ENCODE assay signal across 22 mouse cellular contexts in genomic region chr13:73347171-73347570, GRCm38 (mm10). TPM values are rescaled to one million over a fixed set of nuclear protein-coding genes. Genes with fewer than 3 reads are reported as not detected.
DNase-seq lines count a peak whose midpoint lies in the region; ATAC-seq and TF ChIP-seq lines count a peak whose summit lies in the region.
"Had no signal": no experiment of that assay in that cellular context is flagged by ENCODE, and none has a peak within 500 bp of the region (broad histone marks: within the 10 kb centered on the region; RNA-seq: fewer than 3 reads in every experiment).

No protein-coding gene starts in this region.

- TF ChIP-seq CTCF in kidney, adult 2 months (conservative IDR thresholded peaks at IDR 0.05; ENCODE audit: insufficient read depth, insufficient read length, low read depth, low read length), result no peak

- H3K4me1 ChIP-seq in heart, embryonic 12.5 days (replicated peaks), result peaks cover 17% of the 10 kb centered on the region
- no peaks in the 10 kb centered on the region for H3K4me1 ChIP-seq in kidney, adult 2 months (ENCODE audit: control insufficient read depth, insufficient read depth, low read length)
- peaks cover 4% of the 10 kb centered on the region; the same call in 1 of the 2 replicates for H3K4me1 ChIP-seq in limb, embryonic 10.5 days
- H3K4me1 ChIP-seq: hindbrain, embryonic 13.5 days; limb, embryonic 12.5 days; neural tube, embryonic 12.5 days had no signal

- ATAC-seq in heart, embryonic 12.5 days (ENCODE audit: insufficient number of reproducible peaks, low FRiP score), result no peak
- ATAC-seq: forebrain, postnatal 0 days; inflammation-experienced regulatory T-cells, adult 6 months; liver, postnatal 0 days had no signal

- no peaks in the 10 kb centered on the region for H3K36me3 ChIP-seq in heart, embryonic 12.5 days
- H3K36me3 ChIP-seq in kidney, adult 2 months (ENCODE audit: control insufficient read depth, insufficient read depth, low read length), result no peaks in the 10 kb centered on the region
- no peaks in the 10 kb centered on the region for H3K36me3 ChIP-seq in limb, embryonic 10.5 days
- H3K36me3 ChIP-seq: hindbrain, embryonic 13.5 days; limb, embryonic 12.5 days; neural tube, embryonic 12.5 days had no signal

- intact Hi-C loops in left cerebral cortex, postnatal 4 days (cut with DNase I), result no loop called here

- no peak overlapping the region for H3K9ac ChIP-seq in heart, embryonic 12.5 days
- H3K9ac ChIP-seq: forebrain, postnatal 0 days; hindbrain, embryonic 13.5 days; limb, embryonic 12.5 days; liver, postnatal 0 days; neural tube, embryonic 12.5 days had no signal

- H3K9me3 ChIP-seq in heart, embryonic 12.5 days (replicated peaks), result no peaks in the 10 kb centered on the region
- H3K9me3 ChIP-seq in limb, embryonic 10.5 days (replicated peaks), result no peaks in the 10 kb centered on the region
- H3K9me3 ChIP-seq: hindbrain, embryonic 13.5 days; limb, embryonic 12.5 days; megakaryocyte, embryonic 14.5 days; neural tube, embryonic 12.5 days had no signal

- no peaks in the 10 kb centered on the region for H3K27me3 ChIP-seq in heart, embryonic 12.5 days (replicated peaks)
- no peaks in the 10 kb centered on the region for H3K27me3 ChIP-seq in kidney, adult 2 months (replicated peaks; ENCODE audit: control insufficient read depth, insufficient read depth, low read length)
- H3K27me3 ChIP-seq in limb, embryonic 10.5 days (ENCODE audit: low read depth, poor library complexity, severe bottlenecking), result no peaks in the 10 kb centered on the region
- H3K27me3 ChIP-seq: hindbrain, embryonic 13.5 days; limb, embryonic 12.5 days; neural tube, embryonic 12.5 days had no signal

- H3K4me2 ChIP-seq in heart, embryonic 12.5 days, result peak overlapping the region; percentile 29; the same call in 1 of the 2 replicates
- H3K4me2 ChIP-seq: hindbrain, embryonic 13.5 days; limb, embryonic 12.5 days; liver, embryonic 11.5 days; neural tube, embryonic 12.5 days had no signal

- no peak for TF ChIP-seq POLR2A in kidney, adult 2 months (IDR thresholded peaks at IDR 0.05; ENCODE audit: low read depth, low read length)

- WGBS in heart, embryonic 12.5 days, result 51% methylated on average over 3 of the region's 3 CpGs
- WGBS in kidney, adult 2 months, result 47% methylated on average over 3 of the region's 3 CpGs
- WGBS in limb, embryonic 10.5 days, result 79% methylated on average over 3 of the region's 3 CpGs

- no peak overlapping the region for H3K4me3 ChIP-seq in heart, embryonic 12.5 days
- peak overlapping the region; percentile 26 for H3K4me3 ChIP-seq in kidney, adult 2 months (ENCODE audit: insufficient read depth, low read depth, low read length)
- H3K4me3 ChIP-seq in limb, embryonic 10.5 days, result no peak overlapping the region
- H3K4me3 ChIP-seq: hindbrain, embryonic 13.5 days; limb, embryonic 12.5 days; megakaryocyte, embryonic 14.5 days; neural tube, embryonic 12.5 days had no signal

- no peak for DNase-seq in heart, adult 9 months (ENCODE audit: low spot score in 2 of 2)
- DNase-seq in kidney, adult 2 months, result peak; percentile 23
- DNase-seq in kidney, postnatal 4 days, result no peak
- DNase-seq in ES-CJ7 (ENCODE audit: low read depth, low spot score), result peak; percentile 52
- no peak for DNase-seq in limb, embryonic 10.5 days (ENCODE audit: low spot score)
- DNase-seq in left cerebral cortex, postnatal 4 days, result no peak
- DNase-seq: cerebellum, adult 11 months; cerebellum, adult 9-11 months; forebrain, postnatal 0 days; gastrocnemius, postnatal 25 days; kidney, adult 8-10 months; liver, postnatal 0 days; midbrain, embryonic 14.5 days; right cerebral cortex, postnatal 14 days had no signal

- H3K27ac ChIP-seq in heart, embryonic 12.5 days (ENCODE audit: poor library complexity, severe bottlenecking), result peak overlapping the region; percentile 73
- no peak overlapping the region for H3K27ac ChIP-seq in kidney, adult 2 months (ENCODE audit: insufficient read depth, low read depth, low read length)
- H3K27ac ChIP-seq in limb, embryonic 10.5 days, result peak overlapping the region; percentile 30; the same call in 1 of the 2 replicates
- H3K27ac ChIP-seq: hindbrain, embryonic 13.5 days; limb, embryonic 12.5 days; neural tube, embryonic 12.5 days; stomach, postnatal 0 days had no signal

RNA-seq across cellular contexts. Expression of gene Ndufs6, which starts 18.8 kb away (rescaled TPM):
- 565 and 582 TPM in 2 replicates for polyA plus RNA-seq in heart, embryonic 12.5 days (2016; fragmentation: Nextera tagmentation; extraction: Ambion mirVana)
- 191 and 319 TPM in 2 replicates for polyA plus RNA-seq in kidney, adult 2 months (2012; rRNA removed)
- 398 and 399 TPM in 2 replicates for polyA plus RNA-seq in limb, embryonic 10.5 days (2016; fragmentation: Nextera tagmentation; extraction: Ambion mirVana)
- 100 to 1,000 TPM; 126 to 131 TPM for total RNA-seq in left cerebral cortex, postnatal 4 days (2021)

RNA-seq across cellular contexts. Expression of gene Mrpl36, which starts 18.9 kb away (rescaled TPM):
- polyA plus RNA-seq in heart, embryonic 12.5 days (2016; fragmentation: Nextera tagmentation; extraction: Ambion mirVana), result 155 and 157 TPM in 2 replicates
- polyA plus RNA-seq in kidney, adult 2 months (2012; rRNA removed), result 95.0 and 108 TPM in 2 replicates
- polyA plus RNA-seq in limb, embryonic 10.5 days (2016; fragmentation: Nextera tagmentation; extraction: Ambion mirVana), result 94.1 and 101 TPM in 2 replicates
- total RNA-seq in left cerebral cortex, postnatal 4 days (2021), result 10 to 100 TPM; 26.7 to 31.2 TPM

Comparison
In these comparisons a context has a peak if more than half of its experiments do, and no peak if none do; other contexts are left out.
1. DNase-seq: peak in kidney, adult 2 months (single experiment) and ES-CJ7 (single experiment); none in heart, adult 9 months (0 of 2), kidney, postnatal 4 days (0 of 2), limb, embryonic 10.5 days (single experiment) and left cerebral cortex, postnatal 4 days (single experiment).